Mouse (Mus musculus): ENCODE data around the gene Cish.

- TF ChIP-seq MAFK (IDR thresholded peaks at IDR 0.05; ENCODE audit: borderline replicate concordance, low read depth, low read length) (no peak), CTCF (IDR thresholded peaks at IDR 0.05 in 2 of 3, conservative IDR thresholded peaks at IDR 0.05 in 1 of 3; ENCODE audit: control insufficient read depth in 1 of 3, insufficient read depth in 1 of 3, low read depth in 2 of 3, low read length in 3 of 3, poor library complexity in 1 of 3, severe bottlenecking in 1 of 3) (no peak), GATA1 (IDR thresholded peaks at IDR 0.05; ENCODE audit: low read depth, low read length) (no peak), ZNF384 (IDR thresholded peaks at IDR 0.05; ENCODE audit: low read depth, low read length) (no peak), UBTF (IDR thresholded peaks at IDR 0.05; ENCODE audit: borderline replicate concordance, insufficient read depth, low read depth, low read length) (no peak)
These were observed 12.9 kb upstream of the Cish start for GRCm38 (mm10) chr9:107282951-107283350.
